Mouse (Mus musculus) MEL (cell line): Measurements from ENCODE around the gene Stab2. TPM values are rescaled to one million over a fixed set of nuclear protein-coding genes. Genes with fewer than 3 reads are reported as not detected.

Source experiments
- DNase-seq: peaks from one replicate; pipeline ENCODE4 v3.0.0; 2011; ENCODE audit warnings: low read depth, low spot score
- H3K27ac ChIP-seq: 2 replicates; pipeline ENCODE4 v1.5.1; 2012; ENCODE audit warnings: low read depth, mild to moderate bottlenecking, control low read depth, low read length, moderate library complexity; ENCODE audit not compliant: control insufficient read depth
- H3K27me3 ChIP-seq, 2 experiments: fragments of 150-350 bp in 1 of 2; sonication (generic) in 1 of 2; 2 replicates each; pipeline ENCODE4 v1.6.1; 2012; ENCODE audit warnings: low read length in 2 of 2, mild to moderate bottlenecking in 2 of 2, improper control_type of control experiment in 1 of 2, moderate library complexity in 1 of 2; ENCODE audit not compliant: insufficient read depth in 2 of 2, control insufficient read depth in 1 of 2
- H3K36me3 ChIP-seq, 2 experiments: 2 replicates each; pipeline ENCODE4 v1.6.1; 2012 to 2014; ENCODE audit warnings: low read length in 2 of 2, improper control_type of control experiment in 1 of 2, inconsistent platforms in 1 of 2, mild to moderate bottlenecking in 1 of 2; ENCODE audit not compliant: insufficient read depth in 2 of 2, control insufficient read depth in 1 of 2
- H3K4me1 ChIP-seq, 2 experiments: fragments of 150-350 bp in 1 of 2; sonication (generic) in 1 of 2; 2 replicates each; pipeline ENCODE4 v1.6.1; 2012; ENCODE audit warnings: low read length in 2 of 2, improper control_type of control experiment in 1 of 2, mild to moderate bottlenecking in 1 of 2; ENCODE audit not compliant: insufficient read depth in 2 of 2, control insufficient read depth in 1 of 2
- H3K4me3 ChIP-seq, 2 experiments: fragments of 150-350 bp in 1 of 2; sonication (generic) in 1 of 2; 2 replicates each; pipeline ENCODE4 v1.5.1; 2012; ENCODE audit warnings: low read depth in 2 of 2, low read length in 2 of 2, mild to moderate bottlenecking in 2 of 2, moderate library complexity in 2 of 2, control low read depth in 1 of 2, improper control_type of control experiment in 1 of 2; ENCODE audit not compliant: control insufficient read depth in 1 of 2, insufficient read depth in 1 of 2
- H3K79me2 ChIP-seq: 2 replicates; pipeline ENCODE4 v1.6.1; 2012; ENCODE audit warnings: mild to moderate bottlenecking, low read length, moderate library complexity; ENCODE audit not compliant: control insufficient read depth, poor library complexity, insufficient read depth
- H3K9ac ChIP-seq: 2 replicates; pipeline ENCODE4 v1.6.1; 2012; ENCODE audit warnings: low read depth, mild to moderate bottlenecking, control low read depth, low read length, moderate library complexity; ENCODE audit not compliant: control insufficient read depth, poor library complexity, severe bottlenecking
- H3K9me3 ChIP-seq: fragments of 150-350 bp; sonication (generic); replicated peaks from 2 replicates; pipeline ENCODE4 v1.6.1; 2012; ENCODE audit warnings: mild to moderate bottlenecking, low read length, improper control_type of control experiment, moderate library complexity; ENCODE audit not compliant: insufficient read depth
- BHLHE40 ChIP-seq: IDR thresholded peaks from 2 replicates; pipeline ENCODE4 v1.6.1; 2012; ENCODE audit warnings: low read depth, mild to moderate bottlenecking, inconsistent platforms, low read length, improper control_type of control experiment, borderline replicate concordance
- CHD2 ChIP-seq: IDR thresholded peaks from 2 replicates; pipeline ENCODE4 v1.6.1; 2011; ENCODE audit warnings: low read length, improper control_type of control experiment
- E2F4 ChIP-seq: IDR thresholded peaks from 2 replicates; pipeline ENCODE4 v1.6.1; 2011; ENCODE audit warnings: low read depth, low read length, improper control_type of control experiment, borderline replicate concordance
- ELF1 ChIP-seq: IDR thresholded peaks from 2 replicates; pipeline ENCODE4 v1.6.1; 2014; ENCODE audit warnings: low read depth, mild to moderate bottlenecking, inconsistent platforms, low read length, improper control_type of control experiment, moderate library complexity
- EP300 ChIP-seq, 2 experiments: IDR thresholded peaks; 2 replicates each; pipeline ENCODE4 v1.6.1; 2011; ENCODE audit warnings: improper control_type of control experiment in 2 of 2, low read length in 2 of 2, low read depth in 1 of 2, mild to moderate bottlenecking in 1 of 2
- GABPA ChIP-seq: IDR thresholded peaks from 2 replicates; pipeline ENCODE4 v1.6.1; 2012; ENCODE audit warnings: low read depth, mild to moderate bottlenecking, inconsistent platforms, low read length, improper control_type of control experiment, moderate library complexity
- HCFC1 ChIP-seq: IDR thresholded peaks from 2 replicates; pipeline ENCODE4 v1.6.1; 2012; ENCODE audit warnings: low read depth, mild to moderate bottlenecking, inconsistent platforms, low read length, improper control_type of control experiment, moderate library complexity
- MAX ChIP-seq: IDR thresholded peaks from 2 replicates; pipeline ENCODE4 v1.6.1; 2011; ENCODE audit warnings: low read length, improper control_type of control experiment
- MAZ ChIP-seq: IDR thresholded peaks from 2 replicates; pipeline ENCODE4 v1.6.1; 2012; ENCODE audit warnings: low read depth, mild to moderate bottlenecking, inconsistent platforms, low read length, improper control_type of control experiment
- MYB ChIP-seq: IDR thresholded peaks from 2 replicates; pipeline ENCODE4 v1.6.1; 2011; ENCODE audit warnings: mild to moderate bottlenecking, low read depth, low read length, improper control_type of control experiment
- NELFE ChIP-seq: IDR thresholded peaks from 2 replicates; pipeline ENCODE4 v1.6.1; 2011; ENCODE audit warnings: low read depth, low read length, improper control_type of control experiment
- NRF1 ChIP-seq: IDR thresholded peaks from 2 replicates; pipeline ENCODE4 v1.6.1; 2014; ENCODE audit warnings: low read depth, mild to moderate bottlenecking, inconsistent platforms, low read length, improper control_type of control experiment, moderate library complexity; ENCODE audit not compliant: poor library complexity, insufficient read depth, severe bottlenecking
- POLR2AphosphoS2 ChIP-seq: IDR thresholded peaks from 2 replicates; pipeline ENCODE4 v1.6.1; 2011; ENCODE audit warnings: low read length, improper control_type of control experiment
- SIN3A ChIP-seq: IDR thresholded peaks from 2 replicates; pipeline ENCODE4 v1.6.1; 2012; ENCODE audit warnings: low read length, improper control_type of control experiment, inconsistent platforms
- SMC3 ChIP-seq: IDR thresholded peaks from 2 replicates; pipeline ENCODE4 v1.6.1; 2011; ENCODE audit warnings: low read depth, low read length, improper control_type of control experiment
- TAL1 ChIP-seq: IDR thresholded peaks from 2 replicates; pipeline ENCODE4 v1.6.1; 2012; ENCODE audit warnings: mild to moderate bottlenecking, inconsistent platforms, low read length, moderate library complexity, mixed read lengths
- TBP ChIP-seq: IDR thresholded peaks from 2 replicates; pipeline ENCODE4 v1.8.0; 2011; ENCODE audit warnings: low read depth, low read length, improper control_type of control experiment
- TCF12 ChIP-seq: IDR thresholded peaks from 2 replicates; pipeline ENCODE4 v1.6.1; 2014; ENCODE audit warnings: low read depth, mild to moderate bottlenecking, inconsistent platforms, low read length, improper control_type of control experiment, moderate library complexity
- UBTF ChIP-seq: IDR thresholded peaks from 2 replicates; pipeline ENCODE4 v1.6.1; 2012; ENCODE audit warnings: low read depth, mild to moderate bottlenecking, inconsistent platforms, low read length, improper control_type of control experiment, moderate library complexity, borderline replicate concordance; ENCODE audit not compliant: insufficient read depth
- USF1 ChIP-seq: IDR thresholded peaks from 2 replicates; pipeline ENCODE4 v1.6.1; 2014; ENCODE audit warnings: low read depth, mild to moderate bottlenecking, inconsistent platforms, low read length, improper control_type of control experiment, moderate library complexity
- ZC3H11A ChIP-seq: IDR thresholded peaks from 2 replicates; pipeline ENCODE4 v1.6.1; 2012; ENCODE audit warnings: low read depth, mild to moderate bottlenecking, inconsistent platforms, low read length, improper control_type of control experiment
- ZKSCAN1 ChIP-seq: IDR thresholded peaks from 2 replicates; pipeline ENCODE4 v1.6.1; 2012; ENCODE audit warnings: low read depth, mild to moderate bottlenecking, inconsistent platforms, low read length, improper control_type of control experiment, moderate library complexity
- ZNF384 ChIP-seq: IDR thresholded peaks from 2 replicates; pipeline ENCODE4 v1.6.1; 2012; ENCODE audit warnings: low read depth, mild to moderate bottlenecking, inconsistent platforms, low read length, improper control_type of control experiment
- polyA plus RNA-seq, 2 experiments: library from polyadenylated mRNA; stranded (reverse) in 1 of 2; unstranded in 1 of 2; fragments of >175 nt in 1 of 2; fragments of >200 nt in 1 of 2; gene quantifications; 2 replicates each; pipeline versions ENCODE4 v1.2.1 to v1.2.4; 2012; ENCODE audit warnings: low replicate concordance in 2 of 2, low read depth in 1 of 2; ENCODE audit not compliant: insufficient read length in 2 of 2, insufficient read depth in 1 of 2, missing spikeins in 1 of 2
- total RNA-seq: library from RNA; depleted of rRNA; stranded (reverse); fragments of 300-350 nt; gene quantifications from 2 replicates; pipeline ENCODE4 v1.2.3, GENCODE M21; 2012

The Stab2 gene
- total and polyA plus RNA-seq, 3 experiments, result 0.73 to 5.1 TPM; not detected in 1

- no peaks in the 10 kb centered on the region for H3K9me3 ChIP-seq
- H3K27ac ChIP-seq, result no peak overlapping the region
- no peaks in the 10 kb centered on the region for H3K36me3 ChIP-seq
- H3K4me1 ChIP-seq, result no peaks in the 10 kb centered on the region
- no peak overlapping the region for H3K4me3 ChIP-seq
- no peak overlapping the region for H3K9ac ChIP-seq
- no peaks in the 10 kb centered on the region for H3K27me3 ChIP-seq
- no peaks in the 10 kb centered on the region for H3K79me2 ChIP-seq
- DNase-seq, result no peak
- TF ChIP-seq MYB (no peak), HCFC1 (no peak), USF1 (no peak), UBTF (no peak), POLR2AphosphoS2 (no peak), GABPA (no peak), ZC3H11A (no peak), MAX (no peak), BHLHE40 (no peak), E2F4 (no peak), TBP (no peak), ELF1 (no peak), SMC3 (no peak), TCF12 (no peak), NRF1 (no peak), ZKSCAN1 (no peak), CHD2 (no peak), SIN3A (no peak), MAZ (no peak)
These were observed 100.8 kb downstream of the Stab2 start for GRCm38 (mm10) chr10:86907043-86907442.

- TF ChIP-seq MAX (no peak), ZKSCAN1 (no peak), GABPA (no peak), ELF1 (no peak), NELFE (no peak), UBTF (no peak), ZC3H11A (no peak), EP300 (IDR thresholded peaks at IDR 0.05; ENCODE audit: low read depth in 1 of 2, low read length in 2 of 2) (no peak), ZNF384 (no peak), TAL1 (no peak)
- no peak for DNase-seq
- H3K4me3 ChIP-seq, result no peak overlapping the region
- no peak overlapping the region for H3K9ac ChIP-seq
- H3K79me2 ChIP-seq, result no peaks in the 10 kb centered on the region
- H3K4me1 ChIP-seq, result no peaks in the 10 kb centered on the region
- no peaks in the 10 kb centered on the region for H3K9me3 ChIP-seq
- H3K27ac ChIP-seq, result no peak overlapping the region
- H3K36me3 ChIP-seq, result no peaks in the 10 kb centered on the region
- H3K27me3 ChIP-seq, result no peaks in the 10 kb centered on the region
These were observed 112.3 kb downstream of the Stab2 start for GRCm38 (mm10) chr10:86895531-86895930.
